Mouse (Mus musculus): ENCODE data around the gene Wdr24. TPM values are rescaled to one million over a fixed set of nuclear protein-coding genes. Genes with fewer than 3 reads are reported as not detected.

The Wdr24 gene
- polyA plus RNA-seq, 1 experiment from 2014 or later, result 17.3 TPM

DNA sequence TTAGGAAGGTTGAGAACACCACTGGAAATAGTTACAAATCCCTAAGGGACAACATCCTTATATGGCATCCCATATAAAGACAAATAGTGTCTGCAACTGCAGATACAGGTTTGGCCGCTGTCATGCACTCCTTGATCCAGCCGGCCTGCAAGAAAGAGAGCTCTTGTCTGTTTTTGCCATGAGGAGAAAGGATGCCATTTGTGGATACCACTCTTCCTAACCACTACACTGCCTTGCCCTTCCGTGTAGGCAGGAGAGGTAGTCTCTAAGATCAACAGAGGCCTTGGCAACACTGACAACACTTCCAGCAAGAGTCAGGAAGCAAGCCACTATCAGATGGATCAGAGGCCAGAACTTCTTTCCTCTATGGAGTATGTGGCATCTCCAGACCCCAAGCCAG lies 37.1 kb upstream of the Wdr24 start, which contains the start of gene Ccdc78:
Gene Ccdc78 (plus strand): TSS at position 301 of the 400 bp plus-strand sequence.
- H3K27ac ChIP-seq (replicated peaks in 1 of 2; ENCODE audit: control insufficient read depth in 1 of 2, insufficient read depth in 1 of 2, low read depth in 2 of 2, low read length in 2 of 2), result peak within 1 kb of the TSS; percentile 78 to 96
- H3K4me1 ChIP-seq (ENCODE audit: control insufficient read depth in 2 of 2, insufficient read depth in 2 of 2, low read length in 2 of 2), result peaks cover 11 to 28% of the 10 kb centered on the region in 2 experiments
- 79% methylated on average over 3 of the region's 3 CpGs for WGBS
- H3K4me3 ChIP-seq (ENCODE audit: control insufficient read depth in 1 of 2, insufficient read depth in 1 of 2, low read depth in 1 of 2, low read length in 2 of 2), result peak within 1 kb of the TSS; percentile 60 to 92
- peak within 1 kb of the TSS; percentile 83 for H3K9ac ChIP-seq (ENCODE audit: low read length)
- no peak for ATAC-seq (ENCODE audit: insufficient number of reproducible peaks, insufficient read depth, low FRiP score, low read depth)
- peak within 1 kb of the TSS; percentile 86 for H3K4me2 ChIP-seq (ENCODE audit: low read length)
- peaks cover 59% of the 10 kb centered on the region for H3K36me3 ChIP-seq (ENCODE audit: control insufficient read depth, insufficient read depth, low read length)
- no peaks in the 10 kb centered on the region for H3K27me3 ChIP-seq (ENCODE audit: control insufficient read depth, insufficient read depth, low read length)
- no peaks in the 10 kb centered on the region for H3K9me3 ChIP-seq (ENCODE audit: control insufficient read depth, low read length)

DNA sequence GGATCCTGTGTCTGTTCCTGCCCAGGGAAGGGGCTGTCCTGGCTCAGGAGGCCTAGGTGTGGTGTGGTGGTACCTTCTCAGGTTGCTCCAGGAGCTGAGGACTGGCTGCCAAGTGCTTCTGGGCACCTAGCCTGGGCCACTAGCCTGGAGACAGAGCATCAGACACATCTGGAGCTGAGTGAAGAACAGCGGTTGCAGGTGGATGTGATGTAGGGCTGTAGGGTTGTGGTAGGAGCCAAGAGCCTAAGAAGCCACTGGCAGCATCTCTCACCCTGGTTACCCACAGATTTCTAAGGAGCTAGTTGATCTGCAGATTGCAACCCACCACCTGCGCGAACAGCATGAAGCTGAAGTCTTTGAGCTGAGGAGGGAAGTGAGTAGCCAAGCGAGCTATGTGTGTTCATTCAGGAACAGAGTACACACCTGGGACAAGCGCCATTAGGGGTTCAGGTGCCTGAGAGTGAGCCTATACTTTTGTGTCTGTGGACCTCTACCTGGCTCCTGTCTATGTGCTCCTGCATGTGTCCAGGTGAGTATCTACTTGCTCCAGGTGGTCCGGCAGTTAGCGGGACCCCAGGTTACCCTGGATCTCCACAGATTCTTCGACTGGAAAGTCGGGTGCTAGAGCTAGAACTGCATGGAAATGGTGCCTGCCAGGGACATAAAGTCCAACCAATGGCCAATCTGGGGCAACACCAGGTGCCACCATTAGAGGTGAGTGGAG lies 36.5 kb upstream of the Wdr24 start:
- WGBS, result 93% methylated on average over 9 of the region's 9 CpGs
- Histone ChIP-seq H3K36me3 (ENCODE audit: control insufficient read depth, insufficient read depth, low read length) (peaks cover 53% of the 10 kb centered on the region), H3K4me1 (ENCODE audit: control insufficient read depth in 2 of 2, insufficient read depth in 2 of 2, low read length in 2 of 2) (peaks cover 13 to 33% of the 10 kb centered on the region in 2 experiments), H3K4me3 (ENCODE audit: control insufficient read depth in 1 of 2, insufficient read depth in 1 of 2, low read depth in 1 of 2, low read length in 2 of 2) (no peak overlapping the region), H3K9me3 (ENCODE audit: control insufficient read depth, low read length) (no peaks in the 10 kb centered on the region), H3K27me3 (ENCODE audit: control insufficient read depth, insufficient read depth, low read length) (no peaks in the 10 kb centered on the region), H3K27ac (replicated peaks in 1 of 2; ENCODE audit: control insufficient read depth in 1 of 2, insufficient read depth in 1 of 2, low read depth in 2 of 2, low read length in 2 of 2) (no peak overlapping the region), H3K4me2 (ENCODE audit: low read length) (no peak overlapping the region), H3K9ac (ENCODE audit: low read length) (no peak overlapping the region)
- no peak for ATAC-seq (ENCODE audit: insufficient number of reproducible peaks, insufficient read depth, low FRiP score, low read depth)

DNA sequence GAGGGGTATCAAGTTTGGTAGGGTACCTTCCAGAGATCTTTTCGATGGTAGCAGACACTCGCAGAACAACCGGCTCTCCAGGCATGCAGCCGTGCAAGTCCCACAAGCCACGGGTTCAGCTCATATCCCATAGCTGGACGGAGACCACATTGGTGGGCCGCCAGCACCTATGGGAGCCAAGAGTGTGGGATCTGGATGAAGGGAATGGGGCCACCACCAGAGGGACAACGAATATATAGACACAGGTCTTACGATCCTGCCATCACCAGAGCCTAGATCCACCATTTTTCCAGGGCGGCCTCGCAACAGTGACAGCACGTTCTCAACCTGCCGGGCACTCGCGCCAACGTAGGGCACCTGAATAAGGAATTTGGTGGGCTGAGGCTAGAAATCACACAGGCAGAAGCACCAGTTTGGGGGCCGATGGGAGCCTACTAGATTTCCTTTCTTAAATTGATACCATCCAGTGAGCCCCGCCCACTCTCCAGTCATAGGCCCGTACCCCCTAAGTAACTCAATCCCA lies 32.0 kb upstream of the Wdr24 start:
- Histone ChIP-seq H3K9ac (ENCODE audit: low read length) (peak overlapping the region; percentile 84), H3K4me1 (ENCODE audit: control insufficient read depth in 2 of 2, insufficient read depth in 2 of 2, low read length in 2 of 2) (peaks cover 19 to 29% of the 10 kb centered on the region in 2 experiments), H3K9me3 (ENCODE audit: control insufficient read depth, low read length) (no peaks in the 10 kb centered on the region), H3K36me3 (ENCODE audit: control insufficient read depth, insufficient read depth, low read length) (peaks cover 30% of the 10 kb centered on the region), H3K4me2 (ENCODE audit: low read length) (peak overlapping the region; percentile 76), H3K27ac (replicated peaks in 1 of 2; ENCODE audit: control insufficient read depth in 1 of 2, insufficient read depth in 1 of 2, low read depth in 2 of 2, low read length in 2 of 2) (peak overlapping the region in 1 of 2 experiments; percentile 93; a peak in 2 of 4 replicates), H3K4me3 (ENCODE audit: control insufficient read depth in 1 of 2, insufficient read depth in 1 of 2, low read depth in 1 of 2, low read length in 2 of 2) (peak overlapping the region; percentile 76 to 80), H3K27me3 (ENCODE audit: control insufficient read depth, insufficient read depth, low read length) (no peaks in the 10 kb centered on the region)
- 28% methylated on average over 19 of the region's 19 CpGs for WGBS
- ATAC-seq (ENCODE audit: insufficient number of reproducible peaks, insufficient read depth, low FRiP score, low read depth), result no peak

DNA sequence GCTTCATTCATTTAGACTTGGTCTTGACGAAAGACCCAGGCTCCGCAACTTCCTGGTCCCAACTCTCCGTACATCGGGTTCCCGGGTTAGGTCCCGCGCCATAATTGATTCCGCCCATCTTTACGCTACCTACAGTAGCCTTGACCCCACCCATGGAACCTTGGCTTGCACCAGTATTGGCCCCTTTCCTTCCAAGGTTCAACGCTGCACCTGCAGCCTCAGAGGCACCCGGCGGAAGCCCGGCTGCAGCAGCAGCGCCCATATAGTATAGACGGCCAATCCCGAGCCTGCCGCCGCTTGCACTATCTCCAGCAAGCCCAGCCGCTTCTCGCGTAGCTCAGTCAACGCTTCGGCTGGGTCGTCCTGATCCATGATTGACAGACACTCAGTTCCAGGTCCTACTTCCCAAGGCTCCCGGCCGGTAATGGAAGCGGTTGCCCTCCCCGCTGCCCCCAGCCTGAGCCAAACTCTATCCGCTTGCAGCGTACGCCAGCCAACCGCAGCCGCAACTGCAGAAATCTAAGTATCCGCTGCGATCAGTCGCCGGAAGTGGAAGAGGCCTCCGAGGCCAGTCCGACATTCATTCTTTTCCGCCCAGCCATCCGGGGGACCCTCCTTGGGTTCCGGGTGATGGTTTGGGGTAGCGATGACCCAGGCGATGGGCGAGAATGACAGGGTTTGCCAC lies 31.4 kb upstream of the Wdr24 start:
- Histone ChIP-seq H3K4me3 (ENCODE audit: control insufficient read depth in 1 of 2, insufficient read depth in 1 of 2, low read depth in 1 of 2, low read length in 2 of 2) (peak overlapping the region; percentile 76 to 80), H3K4me1 (ENCODE audit: control insufficient read depth in 2 of 2, insufficient read depth in 2 of 2, low read length in 2 of 2) (peaks cover 19 to 32% of the 10 kb centered on the region in 2 experiments), H3K9ac (ENCODE audit: low read length) (peak overlapping the region; percentile 84), H3K9me3 (ENCODE audit: control insufficient read depth, low read length) (no peaks in the 10 kb centered on the region), H3K27ac (replicated peaks in 1 of 2; ENCODE audit: control insufficient read depth in 1 of 2, insufficient read depth in 1 of 2, low read depth in 2 of 2, low read length in 2 of 2) (peak overlapping the region; percentile 93 to 95), H3K27me3 (ENCODE audit: control insufficient read depth, insufficient read depth, low read length) (no peaks in the 10 kb centered on the region), H3K4me2 (ENCODE audit: low read length) (peak overlapping the region; percentile 76), H3K36me3 (ENCODE audit: control insufficient read depth, insufficient read depth, low read length) (peaks cover 30% of the 10 kb centered on the region)
- peak; percentile 50 for ATAC-seq (ENCODE audit: insufficient number of reproducible peaks, insufficient read depth, low FRiP score, low read depth)
- WGBS, result under 1% methylated on average over 45 of the region's 45 CpGs

DNA sequence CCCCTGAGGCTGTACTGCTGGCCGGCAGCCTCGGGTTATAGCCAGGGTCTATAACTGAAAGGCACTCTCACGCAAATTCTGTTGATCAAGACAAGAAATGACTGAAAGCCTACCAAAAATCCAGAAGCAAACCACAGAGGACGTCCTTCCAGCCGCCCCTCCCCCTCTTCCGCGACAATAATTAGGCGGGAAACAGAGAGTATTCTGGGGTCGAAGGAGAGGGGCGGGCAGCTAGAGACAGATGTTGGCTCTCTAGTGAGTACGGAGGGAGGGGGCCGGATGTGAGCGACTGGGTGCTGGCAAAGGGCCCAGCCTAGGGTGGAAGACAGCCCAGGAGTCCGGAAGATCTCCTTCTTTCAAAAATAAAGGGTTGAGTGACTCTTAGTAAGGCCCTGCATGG lies 30.8 kb upstream of the Wdr24 start, which contains the start of gene Fam173a:
Gene Fam173a (minus strand): TSS at position 287 of the 400 bp plus-strand sequence.
- ATAC-seq (ENCODE audit: insufficient number of reproducible peaks, insufficient read depth, low FRiP score, low read depth), result peak; percentile 65
- no peaks in the 10 kb centered on the region for H3K27me3 ChIP-seq (ENCODE audit: control insufficient read depth, insufficient read depth, low read length)
- under 1% methylated on average over 13 of the region's 14 CpGs for WGBS
- H3K9me3 ChIP-seq (ENCODE audit: control insufficient read depth, low read length), result no peaks in the 10 kb centered on the region
- H3K4me3 ChIP-seq (ENCODE audit: control insufficient read depth in 1 of 2, insufficient read depth in 1 of 2, low read depth in 1 of 2, low read length in 2 of 2), result peak within 1 kb of the TSS; percentile 76 to 80
- peak within 1 kb of the TSS; percentile 84 for H3K9ac ChIP-seq (ENCODE audit: low read length)
- peak within 1 kb of the TSS; percentile 76 for H3K4me2 ChIP-seq (ENCODE audit: low read length)
- peaks cover 24% of the 10 kb centered on the region for H3K36me3 ChIP-seq (ENCODE audit: control insufficient read depth, insufficient read depth, low read length)
- peak within 1 kb of the TSS; percentile 93 to 95 for H3K27ac ChIP-seq (replicated peaks in 1 of 2; ENCODE audit: control insufficient read depth in 1 of 2, insufficient read depth in 1 of 2, low read depth in 2 of 2, low read length in 2 of 2)
- H3K4me1 ChIP-seq (ENCODE audit: control insufficient read depth in 2 of 2, insufficient read depth in 2 of 2, low read length in 2 of 2), result peaks cover 21 to 36% of the 10 kb centered on the region in 2 experiments

DNA sequence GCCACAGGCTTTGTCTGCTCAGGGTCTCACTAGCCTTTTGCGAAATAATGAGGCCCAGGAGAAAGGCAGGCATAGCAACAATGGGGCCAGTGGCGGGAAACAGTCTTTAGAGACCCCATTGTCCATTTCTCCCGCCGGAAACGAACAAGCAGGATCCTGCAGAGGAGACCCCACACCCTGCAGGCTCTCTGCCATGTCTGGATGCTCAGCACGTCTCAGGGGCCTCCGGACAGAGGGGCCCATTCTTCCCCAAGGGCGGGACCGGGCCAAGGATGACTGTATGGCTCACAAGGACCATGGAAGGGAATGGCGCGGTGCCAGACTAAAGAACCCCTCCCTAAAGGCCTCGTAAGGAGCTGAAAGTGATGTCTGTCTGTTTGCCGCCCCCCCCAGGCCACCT lies 29.2 kb upstream of the Wdr24 start:
- Histone ChIP-seq H3K36me3 (ENCODE audit: control insufficient read depth, insufficient read depth, low read length) (peaks cover 11% of the 10 kb centered on the region), H3K9ac (ENCODE audit: low read length) (no peak overlapping the region), H3K4me2 (ENCODE audit: low read length) (no peak overlapping the region), H3K4me3 (ENCODE audit: control insufficient read depth in 1 of 2, insufficient read depth in 1 of 2, low read depth in 1 of 2, low read length in 2 of 2) (no peak overlapping the region), H3K27ac (replicated peaks in 1 of 2; ENCODE audit: control insufficient read depth in 1 of 2, insufficient read depth in 1 of 2, low read depth in 2 of 2, low read length in 2 of 2) (no peak overlapping the region), H3K27me3 (ENCODE audit: control insufficient read depth, insufficient read depth, low read length) (no peaks in the 10 kb centered on the region), H3K4me1 (ENCODE audit: control insufficient read depth in 2 of 2, insufficient read depth in 2 of 2, low read length in 2 of 2) (peaks cover 21 to 36% of the 10 kb centered on the region in 2 experiments), H3K9me3 (ENCODE audit: control insufficient read depth, low read length) (no peaks in the 10 kb centered on the region)
- 81% methylated on average over 13 of the region's 13 CpGs for WGBS
- ATAC-seq (ENCODE audit: insufficient number of reproducible peaks, insufficient read depth, low FRiP score, low read depth), result no peak

DNA sequence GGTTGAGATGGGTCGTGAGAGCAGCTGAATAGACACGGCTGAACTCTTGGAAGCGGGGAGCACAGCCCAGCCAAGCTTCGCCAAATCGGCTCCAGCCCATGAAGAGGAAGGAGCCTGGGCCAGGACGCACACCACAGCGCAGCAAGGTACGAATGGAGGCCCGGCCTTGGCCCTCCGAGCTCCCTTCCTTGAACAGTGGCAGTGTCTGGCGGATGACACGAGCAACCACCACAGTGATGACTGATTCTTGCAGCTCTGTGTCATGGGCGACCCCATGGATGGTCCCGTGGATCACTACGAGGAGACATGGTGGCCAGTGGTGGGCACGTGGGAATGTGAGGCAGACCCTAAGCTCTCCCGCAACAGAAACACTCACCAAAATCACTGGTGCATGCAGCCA lies 28.4 kb upstream of the Wdr24 start:
- no peak for ATAC-seq (ENCODE audit: insufficient number of reproducible peaks, insufficient read depth, low FRiP score, low read depth)
- 87% methylated on average over 17 of the region's 17 CpGs for WGBS
- no peak overlapping the region for H3K9ac ChIP-seq (ENCODE audit: low read length)
- no peak overlapping the region for H3K27ac ChIP-seq (replicated peaks in 1 of 2; ENCODE audit: control insufficient read depth in 1 of 2, insufficient read depth in 1 of 2, low read depth in 2 of 2, low read length in 2 of 2)
- H3K27me3 ChIP-seq (ENCODE audit: control insufficient read depth, insufficient read depth, low read length), result no peaks in the 10 kb centered on the region
- no peak overlapping the region for H3K4me2 ChIP-seq (ENCODE audit: low read length)
- peaks cover 21 to 36% of the 10 kb centered on the region in 2 experiments for H3K4me1 ChIP-seq (ENCODE audit: control insufficient read depth in 2 of 2, insufficient read depth in 2 of 2, low read length in 2 of 2)
- no peaks in the 10 kb centered on the region for H3K9me3 ChIP-seq (ENCODE audit: control insufficient read depth, low read length)
- H3K36me3 ChIP-seq (ENCODE audit: control insufficient read depth, insufficient read depth, low read length), result 0 out of 2 replicates have a peak, but pooled peaks cover 3% of the 10 kb centered on the region
- no peak overlapping the region for H3K4me3 ChIP-seq (ENCODE audit: control insufficient read depth in 1 of 2, insufficient read depth in 1 of 2, low read depth in 1 of 2, low read length in 2 of 2)
